8 mouse cellular contexts compared by ENCODE assay signal in the genomic region with DNA sequence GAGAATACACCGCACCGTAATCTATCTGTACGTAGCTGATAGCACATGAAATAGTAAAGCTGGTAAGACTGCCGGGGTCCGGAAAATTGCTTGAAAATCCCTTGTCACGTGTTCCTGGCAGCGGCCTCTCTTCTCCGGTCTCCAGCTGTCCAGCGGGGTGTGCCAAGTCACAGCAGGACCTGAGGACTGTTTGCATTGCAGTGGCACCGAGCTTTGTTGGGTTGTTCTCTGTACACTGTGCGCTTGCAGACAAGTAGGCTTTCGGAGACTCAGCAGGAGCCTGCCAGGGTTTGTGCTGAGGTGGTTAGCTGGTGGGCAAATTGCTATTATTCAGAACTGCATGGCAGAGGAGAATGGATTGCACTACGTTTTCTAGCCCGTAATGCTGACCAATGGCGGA.
DNase-seq lines count a peak whose midpoint lies in the region; ATAC-seq and TF ChIP-seq lines count a peak whose summit lies in the region.

No protein-coding gene starts in this region.

- peak overlapping the region; percentile 38 for H3K4me3 ChIP-seq in cortical plate, adult 2 months (ENCODE audit: insufficient read depth, low read length)
- peak overlapping the region; percentile 22; the same call in 1 of the 2 replicates for H3K4me3 ChIP-seq in olfactory bulb, adult 2 months (ENCODE audit: insufficient read depth, low read depth, low read length)
- no peak overlapping the region for H3K4me3 ChIP-seq in intestine, embryonic 15.5 days (replicated peaks)
- no peak overlapping the region for H3K4me3 ChIP-seq in heart, adult 2 months

- H3K4me2 ChIP-seq in intestine, embryonic 15.5 days (replicated peaks): no peak overlapping the region

- TF ChIP-seq CTCF in cortical plate, adult 2 months (IDR thresholded peaks at IDR 0.05; ENCODE audit: extremely low read depth, insufficient read depth, low read length): no peak
- no peak for TF ChIP-seq CTCF in olfactory bulb, adult 2 months (IDR thresholded peaks at IDR 0.05; ENCODE audit: insufficient read depth, low read depth, low read length)
- TF ChIP-seq CTCF in heart, adult 2 months (IDR thresholded peaks at IDR 0.05): no peak

- TF ChIP-seq POLR2A in cortical plate, adult 2 months (IDR thresholded peaks at IDR 0.05; ENCODE audit: extremely low read depth, insufficient read depth, low read length): no peak
- TF ChIP-seq POLR2A in olfactory bulb, adult 2 months (IDR thresholded peaks at IDR 0.05; ENCODE audit: insufficient read depth, low read depth, low read length): no peak
- TF ChIP-seq POLR2A in heart, adult 2 months (IDR thresholded peaks at IDR 0.05; ENCODE audit: insufficient read depth, low read depth, low read length): no peak

- no peak overlapping the region for H3K27ac ChIP-seq in cortical plate, adult 2 months (ENCODE audit: insufficient read depth, low read length)
- no peak overlapping the region for H3K27ac ChIP-seq in olfactory bulb, adult 2 months (ENCODE audit: insufficient read depth, low read depth, low read length)
- no peak overlapping the region for H3K27ac ChIP-seq in intestine, embryonic 15.5 days
- no peak overlapping the region for H3K27ac ChIP-seq in heart, adult 2 months

- ATAC-seq in intestine, embryonic 15.5 days: no peak

- 14% methylated on average over 15 of the region's 15 CpGs for WGBS in olfactory bulb, adult 2 months
- WGBS in intestine, embryonic 15.5 days: 83% methylated on average over 15 of the region's 15 CpGs
- 77% methylated on average over 15 of the region's 15 CpGs for WGBS in heart, adult 2 months

- H3K79me2 ChIP-seq in heart, adult 2 months (replicated peaks; ENCODE audit: control insufficient read depth, insufficient read depth, low read length): no peaks in the 10 kb centered on the region

- DNase-seq in left cerebral cortex, adult 18-20 months (ENCODE audit: low spot score in 2 of 2): peak; percentile 5 to 23
- DNase-seq in left cerebral cortex, adult 11 months (ENCODE audit: low spot score): no peak
- peak; percentile 15 to 16 for DNase-seq in layer of hippocampus, postnatal 36 days
- DNase-seq in liver: no peak
- no peak for DNase-seq in heart, adult 2 months

- H3K9ac ChIP-seq in intestine, embryonic 15.5 days: no peak overlapping the region
- H3K9ac ChIP-seq in heart, adult 2 months (ENCODE audit: low read depth, low read length): no peak overlapping the region

- H3K27me3 ChIP-seq in intestine, embryonic 15.5 days (replicated peaks): no peaks in the 10 kb centered on the region
- H3K27me3 ChIP-seq in heart, adult 2 months (ENCODE audit: control insufficient read depth, insufficient read depth, low read length): no peaks in the 10 kb centered on the region

- H3K4me1 ChIP-seq in cortical plate, adult 2 months (ENCODE audit: control insufficient read depth, insufficient read depth, low read length): no peaks in the 10 kb centered on the region
- 0 out of 2 replicates have a peak, but pooled peaks cover 4% of the 10 kb centered on the region for H3K4me1 ChIP-seq in olfactory bulb, adult 2 months (ENCODE audit: control insufficient read depth, insufficient read depth, low read length)
- H3K4me1 ChIP-seq in intestine, embryonic 15.5 days (replicated peaks): no peaks in the 10 kb centered on the region
- H3K4me1 ChIP-seq in heart, adult 2 months (ENCODE audit: control insufficient read depth, insufficient read depth, low read length): no peaks in the 10 kb centered on the region

- no peaks in the 10 kb centered on the region for H3K9me3 ChIP-seq in intestine, embryonic 15.5 days

- intact Hi-C loops in heart, adult 2 months (cut with DNase I): loop anchor here (10.0 kb wide), 1 partner anchor 181 kb away; no protein-coding TSS in a partner anchor

- no peak for TF ChIP-seq EP300 in heart, adult 2 months (IDR thresholded peaks at IDR 0.05; ENCODE audit: insufficient read depth, low read depth, low read length)

- no peaks in the 10 kb centered on the region for H3K36me3 ChIP-seq in intestine, embryonic 15.5 days
- H3K36me3 ChIP-seq in heart, adult 2 months (ENCODE audit: control insufficient read depth, insufficient read depth, low read length): no peaks in the 10 kb centered on the region

Comparison
In these comparisons a context has a peak if more than half of its experiments do, and no peak if none do; other contexts are left out.
1. DNase-seq: peak in left cerebral cortex, adult 18-20 months (2 of 2) and layer of hippocampus, postnatal 36 days (2 of 2); none in left cerebral cortex, adult 11 months (single experiment), liver (single experiment) and heart, adult 2 months (0 of 2).
2. H3K4me3 ChIP-seq: peak in cortical plate, adult 2 months (single experiment) and olfactory bulb, adult 2 months (single experiment); none in intestine, embryonic 15.5 days (single experiment) and heart, adult 2 months (single experiment).